Mouse (Mus musculus) Muller cell, postnatal 12 days (primary cell): ENCODE measurements at regions not wholly inside any gene's neighbourhood (a gene's known extent, or its start where the extent isn't known, plus 50 kb on each side); places are given as distances from the start of the nearest gene placed in this dataset.

Experiments
- DNase-seq: peaks from one replicate; pipeline ENCODE4 v3.0.0-alpha.2; 2015; ENCODE audit errors: inconsistent ontology term

DNA sequence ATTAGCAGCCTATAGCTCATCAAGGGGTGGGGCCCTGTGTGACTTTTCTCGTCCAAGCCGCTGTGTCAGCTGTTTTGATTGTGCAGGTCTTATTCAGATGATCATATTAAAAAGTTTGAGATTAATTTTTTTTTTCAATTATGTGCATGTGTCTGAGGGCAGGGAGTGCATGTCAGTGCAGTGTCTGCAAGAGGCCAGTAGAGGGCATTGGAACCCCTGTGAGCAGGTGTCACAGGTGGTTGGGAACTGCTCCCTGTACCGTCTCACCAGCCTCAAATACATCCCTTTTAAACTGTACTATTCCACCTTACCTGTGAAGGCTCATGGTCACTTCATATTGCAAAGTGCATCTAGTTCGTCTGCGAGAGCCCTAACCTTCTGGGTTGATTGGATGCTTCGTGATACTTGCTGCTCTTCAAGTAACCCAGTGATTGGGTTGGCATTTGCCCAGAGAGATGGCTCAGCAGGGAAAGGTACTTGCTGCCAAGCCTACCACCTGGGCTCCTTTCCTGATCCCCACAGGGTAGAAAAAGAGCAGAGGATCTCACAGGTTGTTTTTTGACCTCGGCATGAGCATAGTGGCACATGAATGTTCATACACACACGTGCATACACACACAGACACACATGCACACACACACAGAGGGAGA is 178.3 kb upstream of the Fam19a5 start:
- no peak for DNase-seq

DNA sequence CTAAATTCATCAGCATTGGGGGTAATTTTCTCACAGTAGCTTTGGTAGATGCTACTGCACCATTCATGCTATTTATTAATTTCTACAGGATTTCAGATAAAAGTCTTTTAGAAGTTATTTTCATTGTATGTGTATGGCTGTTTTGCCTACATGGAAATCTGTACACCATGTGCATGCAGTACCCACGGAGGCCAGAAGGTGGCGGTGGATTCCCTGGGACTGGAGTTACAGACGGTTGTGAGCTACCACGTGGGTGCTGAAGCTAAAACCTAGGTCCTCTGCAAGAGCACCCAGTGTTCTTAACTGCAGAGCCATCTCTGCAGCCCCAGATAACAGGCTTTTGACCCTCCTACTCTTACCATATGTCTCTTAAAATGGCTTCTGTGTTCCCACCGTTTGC is 176.7 kb upstream of the Fam19a5 start:
- no peak for DNase-seq

DNA sequence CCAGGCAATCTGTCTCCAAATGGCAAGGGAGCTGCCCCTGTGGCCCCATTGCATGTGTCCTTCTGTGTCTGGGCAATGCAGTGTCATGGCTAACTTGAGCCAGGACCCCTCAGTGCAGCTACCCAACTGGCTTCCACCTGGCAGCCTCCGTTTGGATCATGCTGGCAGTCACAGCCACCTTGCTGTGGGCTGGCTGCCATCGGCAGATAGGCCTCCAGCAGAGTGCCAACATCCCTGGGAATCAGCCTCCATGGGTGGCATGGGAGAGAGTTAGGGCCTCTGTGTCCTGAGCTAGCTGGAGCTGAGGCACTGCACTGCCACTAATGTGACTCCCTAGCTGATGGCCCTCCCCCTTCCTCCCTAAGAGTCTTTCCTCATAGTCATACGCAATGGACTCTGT is 174.7 kb upstream of the Fam19a5 start:
- DNase-seq: no peak

DNA sequence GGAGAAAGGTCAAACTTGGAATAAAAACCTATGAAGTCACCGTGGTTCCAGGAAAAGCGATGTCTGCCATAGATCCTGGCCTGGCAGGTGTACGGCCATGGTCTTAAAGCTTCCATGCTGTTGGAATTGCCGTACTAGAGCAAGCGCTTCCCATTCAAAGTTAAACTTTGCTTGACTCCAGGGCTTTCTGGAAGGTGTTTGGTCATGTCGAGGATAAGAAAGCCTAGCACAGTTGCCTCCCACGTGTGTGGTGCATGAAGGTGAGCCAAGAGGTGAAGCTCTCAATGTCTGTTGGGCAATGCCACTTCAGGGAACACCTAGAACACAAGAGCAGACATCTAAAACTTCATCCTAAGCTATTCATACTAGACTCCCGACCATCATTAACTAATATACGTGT is 174.3 kb upstream of the Fam19a5 start:
- DNase-seq: no peak

DNA sequence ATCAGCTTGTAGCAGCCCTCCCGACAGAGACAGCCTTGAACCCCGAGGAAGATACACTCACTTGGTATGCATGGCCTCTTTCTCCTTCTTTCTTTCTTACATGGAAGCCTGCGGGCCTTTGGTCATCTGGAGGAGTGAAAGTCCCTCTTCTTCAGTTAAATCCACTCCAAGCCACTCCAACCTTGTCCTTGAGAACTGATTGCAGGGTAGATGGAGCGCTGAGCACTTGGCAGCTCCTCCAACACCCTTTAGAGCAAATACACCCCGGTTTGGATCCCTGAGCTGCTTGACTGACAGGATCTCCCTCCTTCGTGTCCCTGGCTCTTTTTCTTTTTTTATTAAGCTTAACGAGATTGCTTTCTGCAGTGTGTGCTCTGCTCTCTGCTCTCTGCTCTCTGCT is 173.3 kb upstream of the Fam19a5 start:
- DNase-seq: no peak

DNA sequence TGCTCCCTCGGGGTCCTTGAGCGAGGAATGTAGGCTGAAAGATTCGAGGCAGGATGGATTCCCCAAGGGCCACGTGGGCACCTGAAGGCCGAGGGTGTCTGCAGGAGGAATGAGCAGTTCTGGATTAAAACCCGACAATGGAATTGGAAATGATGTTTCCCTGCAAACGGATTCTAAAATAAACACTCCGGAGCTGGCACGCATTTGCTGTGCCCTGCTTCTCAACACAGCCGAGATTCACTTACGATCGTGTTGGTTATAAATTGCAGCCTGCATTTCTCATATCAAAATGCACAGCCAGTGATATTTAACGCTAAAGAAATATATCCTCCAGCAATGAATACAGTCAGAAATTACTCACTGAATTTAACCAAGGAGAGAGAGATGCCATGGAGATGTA is 169.4 kb upstream of the Fam19a5 start:
- DNase-seq: no peak

DNA sequence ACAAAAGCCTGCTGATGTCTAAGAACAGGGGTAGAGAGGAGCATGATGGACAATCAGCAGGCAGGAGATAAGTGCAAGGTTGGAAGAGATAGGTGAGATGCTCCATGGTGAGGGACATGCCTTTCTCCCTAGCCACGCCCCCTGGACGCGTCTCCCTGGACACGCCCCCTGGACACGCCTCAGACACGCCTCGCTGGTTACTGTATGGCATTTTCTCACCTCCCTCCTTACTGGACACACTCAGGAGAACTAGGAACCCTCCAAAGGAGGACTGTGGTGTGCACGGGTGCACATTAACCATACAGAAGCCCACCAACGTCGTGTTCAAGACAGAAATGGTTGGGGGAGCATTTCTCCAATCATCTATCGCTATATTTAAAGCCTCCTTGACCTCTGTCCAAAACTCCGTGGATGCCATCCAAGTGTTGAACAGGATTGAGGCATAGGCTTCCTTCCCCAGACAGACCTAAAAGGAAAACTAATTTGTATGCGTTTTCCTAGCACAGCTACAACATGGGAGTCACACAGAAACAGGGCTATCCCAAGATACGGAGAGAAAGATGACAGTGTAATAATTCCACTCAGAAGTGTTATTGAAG is 168.4 kb upstream of the Fam19a5 start:
- DNase-seq: no peak

DNA sequence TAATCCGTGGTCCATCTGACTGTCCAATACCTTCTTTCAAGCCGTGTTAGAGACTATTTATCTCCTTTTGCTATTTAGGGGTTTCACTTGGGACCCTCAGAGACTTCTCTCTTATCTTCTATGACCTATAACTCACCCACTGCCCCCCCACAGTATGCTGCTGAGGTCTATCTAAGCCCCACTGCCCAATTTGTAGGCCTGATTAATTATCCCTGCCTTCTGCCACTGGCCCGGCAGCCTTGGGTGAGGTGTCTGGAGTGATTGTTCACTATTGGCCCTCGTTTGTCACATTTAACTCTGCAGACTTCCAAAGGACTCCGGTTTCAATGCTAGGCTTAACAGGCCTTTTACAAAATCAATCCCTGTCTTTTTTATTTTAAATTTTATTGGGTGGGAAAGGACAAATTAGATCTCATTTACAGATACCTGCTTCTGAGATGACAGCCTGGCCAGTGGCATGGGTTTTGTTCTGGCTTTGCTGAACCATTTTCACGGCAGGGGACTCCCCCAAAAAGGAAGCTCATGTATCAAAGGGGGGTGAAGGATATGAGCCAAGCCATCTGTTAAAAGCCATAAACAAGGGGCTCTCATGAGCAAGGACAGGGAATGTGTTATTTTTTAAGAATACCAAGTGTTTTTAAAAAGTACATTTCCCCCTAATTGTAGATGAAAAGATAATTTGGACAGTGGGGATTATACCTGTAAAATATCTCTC is 160.4 kb upstream of the Fam19a5 start:
- no peak for DNase-seq

- DNase-seq: no peak
Observed at GRCm38 (mm10) chr15:87384279-87385066, 159.6 kb upstream of the Fam19a5 start.

DNA sequence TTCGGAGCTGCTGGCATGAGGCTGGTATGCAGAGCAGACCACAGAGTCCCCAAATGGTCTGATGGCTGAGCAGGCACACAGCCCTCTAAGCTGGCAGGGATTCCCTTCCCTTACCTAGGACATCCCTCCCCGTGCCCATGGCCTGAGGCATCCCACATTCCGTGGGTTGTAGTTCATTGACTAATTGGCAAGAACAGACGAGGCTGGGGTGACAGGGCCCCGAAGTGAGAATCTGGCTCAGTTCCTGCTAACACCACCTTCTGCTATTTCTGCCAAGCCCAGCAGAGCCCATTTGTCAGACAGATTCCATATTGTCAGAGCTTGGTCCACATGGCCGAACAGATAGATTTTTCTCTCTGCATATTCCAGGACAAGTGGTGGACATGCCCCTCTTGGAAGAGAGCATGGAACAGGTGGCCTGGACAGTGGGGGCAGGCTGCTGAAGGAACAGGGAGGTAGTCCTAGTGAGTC is 157.6 kb upstream of the Fam19a5 start:
- peak; percentile 98 for DNase-seq

GRCm38 (mm10) chr15:87391395-87391794 is 152.7 kb upstream of the Fam19a5 start:
- no peak for DNase-seq

DNA sequence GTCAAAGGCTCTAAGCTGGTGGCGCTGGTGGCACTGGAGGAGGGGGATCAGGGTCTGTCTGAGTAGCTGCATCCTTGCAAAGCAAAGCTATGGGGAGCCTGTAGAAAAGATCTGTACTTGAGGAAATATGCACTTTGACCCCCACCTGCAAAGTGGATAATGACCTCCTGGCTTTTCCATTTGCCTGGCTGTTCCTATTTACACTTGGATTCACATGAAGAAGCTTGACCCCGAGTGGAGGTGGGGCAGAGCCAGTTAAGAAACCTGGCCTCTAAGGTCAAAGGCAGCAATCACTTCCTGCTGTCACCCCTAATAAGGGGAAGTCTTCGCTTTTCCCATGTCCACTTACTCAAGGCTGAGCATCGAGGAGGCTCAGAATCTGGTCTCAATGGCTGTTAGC is 145.7 kb upstream of the Fam19a5 start:
- no peak for DNase-seq

- no peak for DNase-seq
Observed at GRCm38 (mm10) chr15:87405689-87406088, 138.4 kb upstream of the Fam19a5 start.

GRCm38 (mm10) chr15:87411978-87412377 is 132.1 kb upstream of the Fam19a5 start:
- no peak for DNase-seq

- DNase-seq: no peak
Observed at GRCm38 (mm10) chr15:87415996-87416395, 128.1 kb upstream of the Fam19a5 start.

- DNase-seq: no peak
Observed at GRCm38 (mm10) chr15:87421743-87422142, 122.4 kb upstream of the Fam19a5 start.

DNA sequence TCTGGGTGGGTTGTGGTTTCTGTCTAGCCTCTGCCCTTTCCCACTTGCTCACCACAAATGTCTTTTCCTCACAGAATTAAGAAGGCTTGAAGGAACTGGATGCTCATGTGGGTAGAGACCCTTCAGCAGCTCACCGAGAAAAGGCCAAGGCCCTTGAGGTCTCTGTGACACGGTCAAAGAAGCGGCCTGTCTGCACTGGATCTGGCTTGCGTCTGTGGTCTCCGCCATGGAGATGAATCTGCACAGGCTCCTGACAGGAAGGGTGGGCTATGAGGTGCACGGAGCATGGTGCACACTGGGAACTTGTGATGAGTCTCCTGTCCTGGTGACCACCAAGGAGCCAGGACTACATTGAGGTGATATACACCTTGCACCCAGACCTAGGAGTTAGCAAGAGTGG is 110.8 kb upstream of the Fam19a5 start:
- DNase-seq: peak; percentile 5

DNA sequence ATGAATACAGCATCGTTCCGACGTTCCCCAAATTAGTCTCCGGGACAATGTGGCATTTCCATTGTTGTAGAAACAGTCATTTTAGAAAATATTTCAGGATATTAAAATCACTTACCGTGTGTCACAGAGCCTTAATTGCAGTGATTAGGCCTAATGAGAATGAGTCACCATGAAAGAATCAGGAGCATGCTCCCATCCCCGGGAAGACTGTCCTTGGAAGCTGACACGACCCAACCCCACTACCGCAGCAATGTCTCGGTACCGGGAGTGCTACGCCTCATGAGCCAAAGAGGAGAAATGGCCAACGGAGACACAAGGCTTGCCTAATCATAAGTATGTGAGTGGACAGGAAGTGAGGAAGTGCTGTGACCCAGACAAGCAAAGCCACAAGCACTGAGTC is 110.2 kb upstream of the Fam19a5 start:
- DNase-seq: peak; percentile 91

DNA sequence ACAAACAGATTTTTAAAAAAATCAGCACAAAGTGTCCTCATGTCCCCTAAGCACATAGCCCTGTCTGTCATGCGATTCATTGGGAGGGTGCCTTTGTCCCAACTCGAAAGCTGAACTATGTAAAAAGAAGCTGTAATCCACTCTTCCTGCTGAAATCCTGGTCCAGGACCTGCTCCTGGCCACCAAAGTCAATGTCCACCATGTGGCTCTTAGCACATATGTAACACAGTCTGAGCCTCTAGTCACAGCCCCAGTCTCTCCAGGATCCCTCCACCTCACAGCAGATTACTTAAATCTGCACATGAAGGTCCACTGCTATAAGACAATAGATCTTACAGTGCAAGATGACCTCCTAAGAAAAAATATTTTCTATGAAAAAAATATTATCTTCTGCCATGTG is 108.5 kb upstream of the Fam19a5 start:
- DNase-seq: no peak

DNA sequence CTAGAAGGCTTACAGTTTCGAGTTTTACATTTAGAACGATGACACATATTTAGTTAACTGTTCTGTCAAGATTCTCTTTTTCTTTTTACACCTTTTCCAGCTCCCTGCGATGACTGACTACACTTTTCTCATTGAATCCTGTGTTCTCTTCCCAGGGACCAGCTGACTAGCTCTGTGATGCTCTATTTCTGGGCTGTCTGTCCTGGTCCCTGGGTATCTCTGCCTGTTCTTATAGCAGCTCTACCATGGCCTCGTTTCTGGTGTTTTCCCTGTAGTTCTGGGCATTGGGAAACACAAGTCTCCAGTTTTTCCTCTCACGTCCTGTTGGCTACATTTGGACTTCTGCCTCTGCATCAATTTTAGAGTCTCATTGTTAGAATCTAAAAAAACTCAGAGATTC is 106.5 kb upstream of the Fam19a5 start:
- DNase-seq: no peak

- no peak for DNase-seq
Observed at GRCm38 (mm10) chr15:87458932-87459331, 85.2 kb upstream of the Fam19a5 start.

DNA sequence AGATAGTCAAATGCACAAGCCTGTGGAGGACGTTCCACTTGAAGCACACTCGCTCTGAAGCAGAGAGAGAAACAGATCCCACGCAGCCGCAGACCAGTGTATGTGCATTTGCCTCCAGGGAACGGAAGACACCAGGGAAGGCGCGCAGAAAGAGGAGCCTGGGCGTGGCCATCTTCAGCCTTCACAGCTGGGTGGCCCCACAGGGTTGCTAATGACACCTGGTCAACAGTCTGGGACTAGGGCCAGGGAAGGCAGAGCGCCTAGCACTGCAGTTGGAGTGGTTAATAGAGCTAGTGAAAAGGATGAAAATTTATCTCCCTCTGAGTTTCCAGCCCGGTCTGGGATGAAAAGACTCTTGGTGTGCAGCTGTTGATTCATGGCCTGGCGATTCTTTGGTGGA is 67.9 kb upstream of the Fam19a5 start:
- DNase-seq: no peak
